Mouse (Mus musculus) myocyte (in vitro differentiated cells): ENCODE results near the gene Liph.

Experiments
- E2F4 ChIP-seq: IDR thresholded peaks from one replicate; pipeline ENCODE4 v1.6.1; 2011; ENCODE audit warnings: mild to moderate bottlenecking, control low read depth, moderate library complexity; ENCODE audit not compliant: insufficient read depth
- POLR2A ChIP-seq: IDR thresholded peaks from one replicate; pipeline ENCODE4 v1.6.1; 2011; ENCODE audit warnings: low read depth, mild to moderate bottlenecking, control low read depth, moderate library complexity; ENCODE audit not compliant: insufficient read length

DNA sequence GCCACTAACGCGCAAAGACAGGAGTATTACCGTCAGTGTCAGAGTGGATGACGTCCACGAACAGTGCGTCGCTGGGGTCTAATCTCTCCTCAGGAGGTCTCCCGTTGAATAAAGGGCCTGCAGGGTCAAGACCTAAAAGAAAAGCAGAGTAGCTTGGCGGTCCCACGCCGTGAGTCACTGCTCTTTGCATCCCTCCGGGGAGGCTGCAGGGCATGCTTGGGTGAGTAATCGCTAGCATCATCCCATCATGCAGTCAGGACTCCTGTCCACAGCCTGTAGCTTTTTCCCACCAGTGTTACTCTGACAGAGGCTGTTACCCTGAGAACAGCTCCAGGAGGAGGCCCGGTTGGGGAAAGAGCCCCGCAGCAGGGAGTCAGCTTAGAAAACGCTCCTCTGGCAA is 19.3 kb downstream of the Liph start:
- TF ChIP-seq E2F4 (no peak), POLR2A (no peak)
